Mouse (Mus musculus) heart, adult 18-20 months (tissue): ENCODE measurements around the gene Mylpf. TPM values are rescaled to one million over a fixed set of nuclear protein-coding genes. Genes with fewer than 3 reads are reported as not detected.
"Not testable (repeated sequence)": the region's sequence is repeated elsewhere in the genome, so short reads cannot be mapped to it uniquely, and the experiment has no call there.

Experiments
- DNase-seq, 2 experiments: peaks; one replicate each; pipeline ENCODE4 v3.0.0; 2021 to 2022; ENCODE audit warnings: mixed read lengths in 1 of 2
- long read RNA-seq, 2 experiments: library from polyadenylated mRNA; stranded (forward); transcript quantifications; one replicate each; pipeline ENCODE4 v2.0.0; 2021
- total RNA-seq, 2 experiments: library from RNA; stranded (reverse); gene quantifications; 2 replicates each; pipeline ENCODE4 v1.2.3; 2021

Mylpf gene
- total RNA-seq: 1 to 10 TPM; 1.1 to 3.7 TPM
- long read RNA-seq, experiment 1: 0 reads
- long read RNA-seq, experiment 2, partial matches to known transcripts: 0 of 1 reads
- long read RNA-seq, experiment 2, other reads (novel, unspliced or antisense): 0 of 1 reads

DNA sequence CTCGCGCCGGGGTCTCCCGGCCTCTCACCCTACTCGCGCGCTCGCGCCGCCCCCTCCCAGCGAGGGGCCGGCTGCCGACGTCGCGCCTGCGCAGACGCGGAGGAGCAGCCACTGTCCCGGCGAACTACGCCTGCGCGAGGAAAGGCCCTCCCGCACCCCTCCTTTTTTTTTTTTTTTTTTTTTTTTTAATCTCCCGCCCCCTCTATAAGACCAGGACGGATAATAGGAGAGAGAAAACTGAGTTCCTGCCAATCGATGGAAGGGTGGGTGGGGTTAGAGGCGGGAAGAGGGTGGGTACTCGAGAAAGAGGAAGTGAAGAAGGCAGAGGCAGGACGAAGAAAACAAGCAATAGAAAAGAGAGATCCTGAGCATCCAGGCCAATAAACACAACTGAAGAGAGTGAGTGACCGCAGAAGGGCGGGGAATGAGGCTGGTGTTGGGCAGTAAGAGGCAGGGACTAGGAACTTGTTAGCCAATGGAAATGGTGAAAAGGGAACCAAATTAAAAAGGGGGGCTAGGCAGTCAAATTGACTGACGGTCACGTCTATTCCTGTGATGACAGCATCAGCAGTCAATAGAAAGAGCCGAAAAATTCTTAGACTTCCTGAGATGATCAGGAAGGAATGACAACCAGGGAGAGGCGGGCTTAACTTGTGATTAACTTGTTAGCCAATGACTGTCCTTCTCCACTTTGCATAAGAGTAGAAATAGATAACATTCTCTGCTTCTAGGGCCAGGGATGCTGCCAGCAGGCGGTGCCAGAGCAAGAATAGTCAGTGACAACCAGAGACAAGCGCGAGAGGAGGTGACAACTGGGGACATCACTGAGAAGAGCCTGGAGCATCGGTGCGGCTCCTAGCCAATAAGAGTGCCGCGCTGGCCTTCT lies at the start of gene Mylpf:
TSS of gene Mylpf (plus strand) at position 338 of the 886 bp plus-strand sequence.
- peak; percentile 92 to 99 for DNase-seq

DNA sequence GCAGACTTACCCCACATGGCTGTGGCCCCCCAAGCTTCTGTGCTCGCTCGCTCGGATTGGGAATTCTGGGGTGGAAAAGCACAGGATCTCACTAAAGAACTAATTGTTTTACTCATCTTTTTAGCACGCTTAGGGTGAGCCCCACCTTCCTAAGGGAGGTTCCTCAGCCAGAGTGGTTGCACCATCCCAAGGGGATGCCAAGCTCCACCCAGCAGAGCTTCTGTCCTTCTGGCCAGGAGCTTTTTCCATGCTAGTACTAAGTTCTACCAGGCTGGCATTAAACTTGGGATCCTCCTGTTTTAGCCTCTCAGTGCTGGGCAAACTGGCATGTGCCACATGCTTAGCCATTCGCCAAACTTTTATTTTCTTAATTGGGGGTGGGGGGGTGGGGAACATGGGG lies 46.1 kb upstream of the Mylpf start:
- DNase-seq: no peak

DNA sequence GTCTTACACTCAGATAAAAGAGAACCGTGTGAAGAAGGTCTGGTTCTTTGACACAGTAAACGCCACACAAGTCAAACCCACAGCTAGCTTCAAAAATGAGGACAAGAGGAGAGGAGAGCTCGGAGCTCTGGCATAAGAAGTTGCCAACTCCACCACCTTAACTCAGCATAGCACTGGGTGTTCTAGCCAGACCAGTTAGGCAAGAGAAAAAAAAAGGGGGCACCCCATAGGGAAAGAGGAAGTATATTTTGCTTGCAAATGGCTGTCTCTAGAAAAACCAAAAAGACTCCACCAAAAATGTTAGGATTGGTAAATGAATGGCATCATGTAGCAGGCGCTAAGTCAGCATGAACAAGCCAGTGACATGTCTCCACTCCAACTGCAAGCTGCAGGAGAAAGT lies 44.7 kb upstream of the Mylpf start:
- DNase-seq: no peak

DNA sequence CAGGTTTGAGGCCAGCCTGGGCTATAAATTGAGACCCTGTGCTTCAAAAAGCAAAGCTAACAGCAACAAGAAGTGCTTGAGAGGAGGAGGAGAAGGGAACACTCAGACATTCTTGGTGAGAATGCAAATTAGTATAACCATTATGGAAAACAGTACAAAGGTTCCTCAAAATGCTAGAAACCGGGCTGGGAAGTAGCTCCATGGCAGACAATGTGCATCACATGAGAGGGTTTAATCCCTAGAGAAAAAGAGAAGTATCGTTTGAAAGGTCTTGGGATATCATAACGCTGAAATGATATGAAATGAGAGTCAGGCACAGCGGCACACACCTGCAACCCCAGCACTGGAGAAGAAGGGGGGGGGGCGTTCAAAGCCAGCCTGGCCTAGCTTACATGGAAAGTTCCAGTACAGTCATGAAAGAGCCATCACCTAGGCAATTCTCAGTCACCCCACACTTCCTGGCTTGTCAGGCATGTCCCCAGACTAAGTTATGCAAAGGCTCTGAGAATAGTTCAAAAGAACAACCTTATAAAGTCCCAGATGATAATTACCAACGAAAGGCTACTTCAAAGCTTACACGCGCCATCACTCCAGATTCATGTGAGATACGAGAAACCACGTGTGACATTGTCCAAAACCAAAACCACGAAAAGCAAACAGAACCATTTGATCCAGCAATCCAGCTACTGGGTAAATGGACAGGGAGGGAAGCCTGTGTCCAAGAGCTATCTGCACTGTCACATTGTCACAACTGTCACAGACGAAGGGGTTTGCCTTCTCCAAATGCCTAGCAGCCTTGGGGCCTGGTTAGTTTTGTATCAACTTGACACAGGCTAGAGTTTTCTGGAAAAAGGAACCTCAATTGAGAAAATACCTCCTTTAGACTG lies 42.8 kb upstream of the Mylpf start:
- DNase-seq: no peak

DNA sequence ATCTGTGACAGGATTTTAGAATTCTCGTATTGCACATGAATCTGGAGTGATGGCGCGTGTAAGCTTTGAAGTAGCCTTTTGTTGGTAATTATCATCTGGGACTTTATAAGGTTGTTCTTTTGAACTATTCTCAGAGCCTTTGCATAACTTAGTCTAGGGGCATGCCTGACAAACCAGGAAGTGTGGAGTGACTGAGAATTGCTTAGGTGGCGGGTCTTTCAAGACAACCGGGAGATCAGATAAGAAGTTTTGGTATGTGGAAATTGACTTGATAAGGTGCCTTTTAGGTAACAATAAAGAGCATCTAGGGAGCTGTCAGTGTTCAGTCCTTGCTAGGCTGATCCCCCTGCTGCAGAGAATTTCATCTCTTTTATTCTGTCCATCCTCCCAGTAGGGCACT lies 42.2 kb upstream of the Mylpf start:
- DNase-seq: no peak

DNA sequence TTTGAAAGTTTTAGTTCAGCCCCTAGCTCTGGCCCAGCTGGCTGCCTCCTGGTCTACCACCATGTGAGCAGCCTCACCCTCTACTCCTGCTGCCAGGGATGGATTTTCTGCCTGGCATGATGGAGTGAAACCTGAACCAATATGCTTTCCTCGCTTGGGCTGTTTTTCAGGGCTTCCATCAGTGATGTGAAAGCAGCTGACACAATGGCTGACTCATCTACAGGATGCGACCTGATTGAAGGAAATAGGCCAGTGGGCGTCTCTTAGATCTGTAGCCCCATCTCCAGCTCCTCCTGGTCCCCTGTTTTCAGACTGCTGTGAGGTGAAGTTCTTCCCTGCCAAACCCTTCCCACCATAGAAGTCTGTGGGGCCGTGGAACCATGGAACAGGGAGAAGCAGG lies 31.8 kb upstream of the Mylpf start:
- DNase-seq: no peak

DNA sequence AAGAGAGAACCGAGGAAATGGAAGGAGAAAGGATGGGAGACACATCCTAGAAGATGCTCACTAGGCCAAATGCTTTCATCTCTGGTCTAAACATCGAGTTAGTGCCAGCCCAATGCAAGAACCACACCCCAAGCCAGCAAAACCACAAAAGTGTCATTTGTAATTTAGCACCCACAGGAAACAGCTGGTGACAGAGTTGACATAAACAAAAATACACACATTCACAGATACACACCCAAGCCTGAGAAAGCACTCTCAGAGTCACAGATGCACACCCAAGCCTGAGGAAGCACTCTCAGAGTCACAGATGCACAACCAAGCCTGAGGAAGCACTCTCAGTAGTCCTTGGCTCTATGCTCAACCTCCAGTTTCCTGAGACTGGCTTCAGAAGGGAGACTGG lies 27.9 kb upstream of the Mylpf start:
- no peak for DNase-seq

DNA sequence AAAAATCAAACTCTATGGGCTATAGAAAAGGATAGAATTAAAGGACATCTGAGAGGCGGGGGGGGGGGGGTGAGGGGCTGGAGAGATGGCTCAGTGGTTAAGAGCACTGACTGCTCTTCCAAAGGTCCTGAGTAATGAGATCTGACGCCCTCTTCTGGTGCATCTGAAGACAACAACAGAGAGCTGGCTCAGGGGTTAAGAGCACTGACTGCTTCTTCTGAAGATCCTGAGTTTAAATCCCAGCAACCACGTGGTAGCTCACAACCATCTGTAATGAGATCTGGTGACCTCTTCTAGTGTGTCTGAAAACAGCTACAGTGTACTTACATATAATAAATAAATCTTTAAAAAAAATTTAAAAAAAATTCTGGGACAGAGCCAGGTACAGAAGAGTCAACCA lies 27.0 kb upstream of the Mylpf start:
- DNase-seq: not testable (repeated sequence)

DNA sequence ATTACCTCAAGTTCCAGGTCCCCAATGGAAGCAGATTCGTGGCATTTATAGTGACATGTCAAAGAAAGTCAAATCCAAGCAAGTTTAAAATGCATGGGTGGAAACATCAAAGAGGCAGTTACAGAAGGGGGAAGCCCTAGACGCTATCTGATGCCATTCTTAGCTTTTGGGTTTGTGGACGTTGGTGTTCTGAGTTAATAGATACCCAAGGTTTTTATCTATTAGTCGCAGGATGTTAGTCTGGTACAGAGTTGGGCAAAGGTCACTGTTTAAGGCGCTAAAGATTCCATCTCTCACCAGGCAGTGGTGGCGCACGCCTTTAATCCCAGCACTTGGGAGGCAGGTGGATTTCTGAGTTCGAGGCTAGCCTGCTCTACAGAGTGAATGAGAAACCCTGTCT lies 25.3 kb upstream of the Mylpf start:
- DNase-seq: no peak

DNA sequence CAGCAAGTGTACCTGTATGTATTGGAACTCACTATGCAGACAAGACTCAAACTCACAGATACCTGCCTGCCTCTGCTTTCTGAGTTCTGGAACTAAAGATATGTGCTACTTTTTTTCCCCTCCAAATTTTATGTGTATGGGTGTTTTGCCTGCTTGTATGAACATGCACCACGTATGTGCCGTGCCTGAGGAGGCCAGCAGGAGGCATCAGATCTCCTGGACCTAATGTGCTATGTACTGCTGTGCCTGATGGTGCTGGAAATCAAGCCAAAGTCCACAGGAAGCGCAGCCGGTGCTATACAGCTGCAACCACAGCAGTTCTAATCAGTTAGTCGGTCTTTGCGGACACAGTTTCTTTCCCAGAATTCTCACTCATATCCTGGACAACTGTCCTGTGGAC lies 24.9 kb upstream of the Mylpf start:
- DNase-seq: no peak

DNA sequence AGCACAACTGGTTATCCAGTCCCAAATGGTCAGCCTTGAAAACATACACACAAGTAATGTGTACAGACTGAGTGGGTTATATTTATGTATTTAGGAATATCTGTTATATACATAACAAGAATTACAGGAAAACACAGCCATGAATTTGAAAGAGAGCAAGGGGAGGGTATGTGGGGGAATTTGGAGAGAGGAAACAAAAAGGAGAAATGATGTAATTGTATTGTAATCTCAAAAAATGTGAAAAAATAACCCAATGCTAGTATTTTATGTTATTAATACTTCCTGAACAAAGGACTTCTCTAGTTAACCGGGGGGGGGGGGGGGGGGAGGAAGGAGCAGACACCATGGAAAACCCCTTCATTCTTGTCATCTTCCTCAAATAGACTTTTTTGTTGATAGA lies 24.0 kb upstream of the Mylpf start:
- DNase-seq: no peak

DNA sequence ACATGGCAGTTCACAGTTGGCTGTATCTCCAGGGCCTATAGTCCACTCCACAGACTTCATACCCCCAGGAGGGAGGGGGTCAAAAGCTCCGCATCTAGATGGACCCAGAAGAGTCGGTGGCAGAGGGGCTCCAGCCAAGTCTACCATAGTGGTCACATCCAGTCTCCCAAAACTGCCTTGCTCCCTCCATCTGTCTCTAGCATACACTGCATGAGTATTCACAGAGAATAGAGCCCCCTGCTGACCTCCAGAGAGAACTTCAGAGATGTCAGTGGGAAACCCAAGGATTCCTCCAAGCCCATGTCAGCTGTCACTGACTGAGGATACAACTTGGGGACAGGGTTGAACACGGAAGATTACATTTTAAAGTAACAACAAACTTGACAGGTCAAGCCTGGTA lies 23.1 kb upstream of the Mylpf start:
- DNase-seq: no peak

DNA sequence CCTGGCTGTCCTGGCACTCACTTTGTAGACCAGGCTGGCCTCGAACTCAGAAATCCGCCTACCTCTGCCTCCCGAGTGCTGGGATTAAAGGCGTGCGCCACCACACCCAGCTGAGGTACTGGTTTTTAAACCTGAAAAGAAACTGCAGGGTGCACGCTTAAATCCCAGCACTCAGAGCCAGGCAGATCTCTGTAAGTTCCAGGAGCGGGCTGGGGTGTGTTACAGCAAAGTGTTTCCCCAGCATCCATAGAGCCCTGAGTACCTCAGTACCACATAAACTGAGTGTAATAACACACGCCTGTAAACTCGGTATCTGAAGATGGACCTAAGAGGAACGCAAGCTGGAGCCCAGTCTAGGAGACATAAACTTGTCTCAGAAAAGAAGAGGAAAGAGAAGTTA lies 21.3 kb upstream of the Mylpf start:
- DNase-seq: no peak

DNA sequence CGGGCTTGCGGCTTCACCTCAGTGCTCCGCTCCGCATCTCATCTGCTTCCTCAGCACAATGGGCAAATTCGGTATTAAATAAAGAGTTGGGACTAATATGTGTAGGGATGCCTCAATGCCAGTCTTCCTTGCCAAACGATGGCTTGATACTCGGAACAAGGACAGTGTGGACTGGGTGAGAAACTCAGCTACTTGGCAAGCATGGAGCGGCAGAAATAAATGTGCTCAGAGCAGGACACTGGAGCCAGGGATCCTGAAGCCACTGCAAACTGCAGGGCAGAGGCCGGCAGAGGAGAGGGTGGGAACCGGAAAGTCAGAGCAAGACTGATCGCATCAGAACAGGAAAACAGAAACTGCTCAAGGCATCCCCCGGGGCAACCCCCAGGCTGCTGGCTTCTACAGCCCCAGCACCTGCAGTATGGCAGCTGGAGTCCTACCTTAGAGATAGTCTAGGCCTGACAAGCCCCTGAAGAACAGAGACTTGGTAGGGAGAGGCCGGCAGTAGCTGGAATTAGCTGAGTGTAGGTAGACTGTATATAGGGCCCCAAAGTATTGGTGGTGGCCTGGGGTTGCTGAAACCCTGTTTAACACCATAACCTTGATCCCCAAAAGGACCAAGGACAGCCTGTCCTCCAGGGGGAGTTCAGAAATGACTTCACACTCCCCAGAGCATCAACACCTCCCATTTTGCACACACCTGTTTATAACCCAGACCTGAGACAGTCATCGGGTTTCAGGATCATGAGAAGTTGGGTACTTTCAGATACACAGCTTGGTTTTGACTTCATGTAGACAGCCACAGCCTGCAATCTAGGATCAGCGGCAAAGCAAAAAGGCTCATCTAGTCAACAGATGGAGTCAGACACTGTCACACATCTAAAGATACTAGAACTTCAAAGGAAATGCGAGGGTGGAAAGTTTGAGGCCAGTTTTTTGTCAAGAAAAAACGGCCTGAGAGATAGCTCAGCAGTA lies 20.1 kb upstream of the Mylpf start:
- no peak for DNase-seq

DNA sequence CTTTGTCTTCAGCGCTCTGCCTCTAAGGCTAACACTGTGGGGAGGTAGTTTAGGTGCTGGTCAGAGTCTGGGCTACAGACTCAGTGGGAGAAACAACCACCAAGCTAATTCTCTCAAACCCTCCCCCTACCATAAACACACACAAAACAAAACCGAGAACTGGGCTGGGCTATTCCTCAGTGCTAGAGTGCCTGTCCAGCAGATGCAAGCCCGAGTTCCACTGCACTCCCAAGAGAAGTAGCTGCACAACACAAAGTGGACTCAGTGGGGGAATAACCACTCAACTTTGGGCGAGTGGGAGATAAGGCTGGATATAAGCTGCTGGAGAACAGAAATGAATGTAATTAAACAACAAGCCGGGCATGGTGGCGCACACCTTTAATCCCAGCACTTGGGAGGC lies 18.0 kb upstream of the Mylpf start:
- no peak for DNase-seq

DNA sequence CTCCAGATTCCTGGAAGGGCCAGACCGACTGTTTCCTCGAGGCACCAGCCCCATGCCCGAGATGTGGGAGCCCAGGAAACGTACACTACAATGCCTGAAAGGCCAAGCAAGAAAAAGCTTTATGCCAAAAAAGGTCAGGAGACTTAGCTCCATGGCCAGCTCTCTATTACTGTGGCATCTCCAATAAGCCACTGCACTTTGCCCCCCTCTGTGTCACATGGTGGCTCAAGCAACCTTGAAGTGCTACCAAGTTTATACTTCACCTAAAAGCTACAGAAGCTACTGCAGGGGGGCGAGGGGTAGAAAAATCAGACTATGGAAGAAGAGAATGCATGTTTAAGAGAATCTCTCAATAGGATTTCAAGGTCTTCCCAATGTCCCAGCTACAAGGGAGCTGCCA lies 15.7 kb upstream of the Mylpf start:
- DNase-seq: no peak

DNA sequence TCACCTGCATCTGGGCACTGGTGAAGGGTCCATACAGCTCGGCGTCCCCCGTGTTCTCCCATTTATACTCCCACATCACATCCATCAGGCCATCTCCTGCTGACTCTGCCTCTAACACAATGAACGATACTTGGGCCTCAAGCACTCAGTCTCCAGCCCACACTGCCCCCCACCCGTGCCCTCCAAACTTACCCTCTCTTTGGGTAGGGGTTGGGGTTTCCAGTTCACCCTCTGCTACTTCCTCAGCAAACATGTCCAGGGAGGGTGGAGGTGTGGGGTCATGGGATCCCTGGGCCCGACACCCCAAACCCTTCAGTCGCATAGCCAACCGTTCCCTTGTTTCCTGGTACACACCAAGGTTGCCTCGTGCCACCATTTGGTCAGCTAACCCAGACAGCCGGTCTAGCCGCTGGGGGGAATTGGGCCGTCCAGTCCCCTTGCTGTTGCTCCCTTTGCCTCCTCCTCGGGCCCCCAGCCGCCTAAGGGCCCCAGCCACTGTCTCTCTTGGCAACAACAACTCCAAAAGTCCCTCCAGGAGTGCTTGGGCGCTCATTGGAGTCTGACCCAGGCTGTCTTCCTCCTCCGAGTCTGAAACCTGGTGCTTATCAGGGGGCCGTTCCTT lies 14.6 kb upstream of the Mylpf start:
- no peak for DNase-seq

DNA sequence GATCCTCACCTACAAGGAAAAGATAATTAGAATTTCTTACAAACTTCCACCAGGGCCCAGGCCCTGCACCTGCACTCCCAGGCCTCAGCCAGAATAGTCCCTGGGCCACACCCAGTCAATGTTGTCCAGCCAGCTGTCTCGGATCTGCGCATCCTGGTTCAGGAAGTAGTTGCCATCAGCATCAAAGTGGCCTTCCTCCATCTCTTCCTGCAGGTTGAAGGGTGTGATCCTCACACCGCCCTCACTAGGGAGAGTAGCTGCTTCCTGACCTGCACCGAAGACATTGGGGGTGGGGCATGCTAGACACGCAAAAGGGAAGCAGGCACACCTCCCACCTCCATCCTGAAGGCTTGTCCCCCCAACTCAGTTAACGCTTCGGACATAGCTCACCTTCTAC lies 14.1 kb upstream of the Mylpf start:
- DNase-seq: no peak

DNA sequence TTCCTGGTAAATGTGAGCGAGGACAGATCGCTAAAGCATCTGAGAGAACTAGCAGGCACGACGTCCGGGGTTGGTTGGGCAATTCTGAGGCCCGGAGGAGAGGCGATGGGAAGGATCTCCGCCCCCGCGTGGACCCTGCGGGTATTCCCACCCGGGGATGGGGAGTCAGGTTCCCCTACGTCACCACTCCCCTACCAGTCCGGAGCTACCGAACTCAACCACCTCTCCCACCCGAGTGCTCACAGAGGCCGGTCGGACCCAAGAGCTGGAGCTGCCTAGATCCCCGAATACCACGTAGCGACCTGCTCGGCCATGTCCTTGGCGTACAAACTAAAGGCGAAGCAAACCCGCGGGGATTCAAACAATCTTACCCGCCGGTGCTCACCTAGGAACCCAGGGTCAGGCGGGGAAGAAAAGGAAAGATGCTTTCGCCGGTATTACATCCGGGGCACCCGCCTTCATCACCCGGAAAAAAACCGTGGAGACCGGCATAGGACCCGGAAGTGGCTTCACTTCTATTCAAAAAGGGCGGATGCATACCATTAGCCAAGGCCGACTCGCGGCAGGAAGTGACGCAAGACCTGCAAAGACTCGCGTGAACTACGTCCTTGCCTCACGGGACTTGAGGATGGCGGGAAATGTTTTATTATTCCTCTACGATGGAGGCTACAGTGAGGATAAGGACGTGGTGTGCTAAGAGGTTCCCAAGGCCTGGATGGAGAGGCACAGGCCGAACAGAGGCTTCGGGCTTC lies 13.0 kb upstream of the Mylpf start, which contains the start of gene Cd2bp2:
TSS of gene Cd2bp2 (minus strand) at position 507 of the 752 bp plus-strand sequence.
- peak; percentile 97 to 98 for DNase-seq

DNA sequence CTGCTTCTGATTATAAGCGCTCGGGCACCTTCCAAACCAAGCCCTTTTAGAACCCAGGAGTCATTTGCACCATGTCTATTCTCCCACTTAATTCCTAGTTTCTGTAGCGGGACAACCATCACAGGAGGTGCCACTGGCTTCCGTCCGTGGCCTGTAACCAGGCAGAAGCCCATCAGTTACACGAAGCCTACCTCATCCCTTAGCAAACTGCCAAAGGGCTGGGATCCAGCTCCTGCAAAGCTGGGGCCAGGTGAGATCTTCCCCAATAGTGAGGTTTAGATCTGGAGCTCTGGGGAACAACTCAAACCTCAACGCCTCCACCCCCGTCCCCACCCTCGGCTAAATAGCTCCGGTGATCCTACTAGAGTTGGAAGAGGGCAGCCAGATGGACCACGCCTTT lies 12.2 kb upstream of the Mylpf start:
- DNase-seq: no peak

DNA sequence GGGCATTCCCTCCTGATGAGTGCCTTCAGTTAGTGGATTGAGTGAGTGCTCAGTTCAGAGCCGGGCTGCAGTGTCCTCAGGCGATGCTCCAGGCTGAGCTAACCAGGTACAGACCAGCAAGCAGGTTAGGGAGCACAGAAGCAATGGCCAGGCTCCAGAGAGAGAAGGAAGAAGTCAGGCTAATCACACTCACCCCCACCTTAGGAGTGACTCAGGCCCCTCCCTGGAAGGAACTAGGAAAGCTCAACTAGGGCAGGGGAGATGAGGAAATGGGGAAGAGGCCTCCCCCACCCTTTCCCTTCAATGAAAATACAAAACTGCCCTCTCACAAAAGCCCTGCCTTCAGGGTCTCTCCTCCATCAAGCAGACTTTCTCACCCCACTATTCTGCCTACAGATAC lies 2.1 kb upstream of the Mylpf start:
- DNase-seq: no peak
